Mouse (Mus musculus) frontal cortex, postnatal 36 days (tissue): Measurements from ENCODE around the gene Pak4.
"Not testable (repeated sequence)": the region's sequence is repeated elsewhere in the genome, so short reads cannot be mapped to it uniquely, and the experiment has no call there.

Source experiments
- DNase-seq, 2 experiments: peaks; one replicate each; pipeline ENCODE4 v3.0.0; 2022; ENCODE audit warnings: low spot score in 2 of 2

Pak4 gene

DNA sequence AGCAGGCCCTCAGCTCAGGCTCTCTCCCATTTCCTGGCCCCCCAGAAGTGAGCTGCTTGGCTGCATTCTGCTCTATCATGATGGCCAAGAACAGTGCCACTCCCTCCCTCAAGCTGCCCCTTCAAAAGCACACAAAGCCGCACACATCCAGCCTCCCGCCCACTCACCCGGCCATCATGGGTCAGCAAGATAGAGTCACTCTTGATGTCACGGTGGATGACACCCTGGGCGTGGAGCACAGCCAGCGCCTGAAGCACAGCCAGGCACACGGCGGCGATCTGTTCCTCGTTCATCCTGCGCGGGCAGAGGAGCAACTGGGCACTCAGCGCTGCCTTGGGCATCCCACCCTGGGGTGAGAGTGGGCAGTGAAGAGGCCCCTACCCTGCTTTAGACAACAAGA lies 35.6 kb downstream of the Pak4 start:
- DNase-seq = no peak

- DNase-seq = no peak
Observed at GRCm38 (mm10) chr7:28561967-28562366, 36.0 kb downstream of the Pak4 start.

DNA sequence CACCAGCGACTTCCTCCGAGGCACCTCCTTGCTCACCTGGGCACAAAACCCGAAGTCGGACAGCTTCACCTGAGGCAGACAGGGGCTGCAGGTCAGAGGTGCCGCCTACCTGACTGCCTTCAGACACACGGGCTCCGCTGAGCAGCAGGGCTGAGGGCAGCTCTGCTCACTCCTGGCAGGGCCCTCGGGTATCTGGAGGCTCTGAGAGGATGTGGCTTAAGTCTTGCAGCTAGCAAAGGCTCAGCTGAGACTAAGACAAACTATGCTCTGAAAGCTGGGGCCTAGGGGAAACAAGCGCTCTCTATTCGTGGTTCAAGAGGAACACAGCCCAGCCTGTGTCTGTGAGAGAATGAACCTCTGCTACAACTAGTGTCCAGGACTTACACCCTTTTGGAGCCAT lies 37.1 kb downstream of the Pak4 start:
- no peak for DNase-seq

DNA sequence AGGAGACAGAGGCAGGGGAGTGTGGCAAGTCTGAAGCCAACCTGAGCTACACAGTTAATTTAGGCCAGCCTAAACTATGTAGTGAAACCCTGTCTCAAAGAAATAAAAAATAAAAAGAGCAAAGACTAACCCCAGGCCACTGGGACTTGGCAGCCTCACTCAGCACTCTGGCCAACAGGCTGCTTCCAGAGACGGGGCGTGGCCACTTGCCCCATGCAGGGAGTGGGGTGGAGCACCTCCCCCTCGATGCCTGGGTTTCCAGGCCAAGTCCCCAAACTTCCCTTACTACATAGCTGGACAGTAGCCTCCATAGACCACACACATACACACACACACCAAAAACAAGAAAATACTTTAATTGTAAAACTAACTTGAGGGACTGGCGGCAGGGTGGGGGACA lies 39.5 kb downstream of the Pak4 start:
- DNase-seq = no peak

GRCm38 (mm10) chr7:28557708-28558107 lies 40.3 kb downstream of the Pak4 start:
- DNase-seq = no peak

DNA sequence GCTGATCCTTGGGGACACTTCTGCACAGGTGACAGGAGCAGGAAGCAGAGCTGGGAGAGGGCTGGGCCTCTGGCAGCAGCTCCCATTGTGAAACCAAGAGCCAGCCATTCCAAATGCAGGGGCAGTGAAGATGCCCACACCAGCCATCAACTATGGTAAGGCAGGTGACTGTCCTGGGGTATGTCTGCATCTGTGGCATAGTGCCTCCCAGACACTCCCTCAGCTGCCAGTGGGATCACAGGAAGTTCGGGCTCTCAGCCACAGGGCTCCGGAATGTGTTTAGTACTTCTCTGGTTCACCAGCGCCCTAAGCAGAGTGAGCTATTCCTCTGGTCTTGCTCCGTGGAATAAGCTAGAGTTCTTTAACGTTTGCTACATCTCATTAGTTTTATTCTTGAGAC lies 40.9 kb downstream of the Pak4 start:
- DNase-seq = no peak

- no peak for DNase-seq
Observed at GRCm38 (mm10) chr7:28555939-28556535, 41.9 kb downstream of the Pak4 start.

GRCm38 (mm10) chr7:28553076-28553475 lies 44.9 kb downstream of the Pak4 start:
- no peak for DNase-seq

DNA sequence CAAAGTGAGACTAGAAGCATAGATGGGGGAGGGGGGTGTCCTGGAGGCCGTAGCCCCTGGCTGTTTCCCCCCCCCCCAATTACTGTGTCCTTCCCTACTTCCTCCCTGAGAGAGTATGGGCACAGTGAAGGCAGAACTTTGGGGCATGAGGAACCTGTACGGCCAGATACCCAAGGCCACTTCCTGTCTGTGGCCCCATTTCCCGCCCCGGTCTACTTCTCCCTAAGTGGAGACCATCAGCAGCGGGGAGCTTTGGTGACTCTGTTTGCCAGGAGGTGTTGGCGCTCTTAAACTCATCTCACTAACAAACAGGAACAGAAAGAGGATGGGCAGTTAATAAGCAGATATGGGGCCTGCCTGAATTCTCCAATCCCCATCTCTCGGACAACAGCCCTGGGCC lies 50.4 kb downstream of the Pak4 start:
- DNase-seq = no peak

GRCm38 (mm10) chr7:28547154-28547553 lies 50.8 kb downstream of the Pak4 start, which contains the start of gene Nccrp1:
TSS of gene Nccrp1 (minus strand) at chr7:28547254.
- no peak for DNase-seq

GRCm38 (mm10) chr7:28546649-28547048 lies 51.3 kb downstream of the Pak4 start:
- DNase-seq = no peak

GRCm38 (mm10) chr7:28545891-28546210 lies 52.1 kb downstream of the Pak4 start:
- DNase-seq = no peak

GRCm38 (mm10) chr7:28545048-28545890 lies 52.7 kb downstream of the Pak4 start:
- no peak for DNase-seq

GRCm38 (mm10) chr7:28544051-28544601 lies 53.9 kb downstream of the Pak4 start:
- DNase-seq = no peak

GRCm38 (mm10) chr7:28540526-28540925 lies 57.5 kb downstream of the Pak4 start, which contains the start of gene Sycn:
TSS of gene Sycn (plus strand) at chr7:28540885.
- no peak for DNase-seq

DNA sequence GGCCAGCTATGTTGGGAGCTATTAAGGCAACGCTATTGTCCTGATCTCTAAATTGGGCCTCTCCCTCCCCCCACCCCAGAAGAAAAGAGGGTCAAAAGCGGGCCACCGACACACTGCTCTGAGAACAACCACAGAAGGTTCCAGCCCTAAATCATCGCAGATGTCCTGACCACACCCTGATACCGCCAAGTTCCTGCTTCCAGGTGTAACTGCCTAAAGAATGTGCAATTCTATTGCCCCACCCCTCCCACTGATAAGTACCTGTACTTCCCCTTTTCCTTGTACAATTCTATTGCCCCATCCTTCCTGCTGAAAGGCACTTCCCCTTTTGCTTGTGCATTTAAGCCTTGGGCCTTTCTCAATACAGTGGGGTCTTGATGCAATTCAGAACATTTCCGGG lies 59.1 kb downstream of the Pak4 start:
- not testable (repeated sequence) for DNase-seq

GRCm38 (mm10) chr7:28532005-28532404 lies 66.0 kb downstream of the Pak4 start:
- DNase-seq = no peak

- DNase-seq = peak; percentile 56 to 65
Observed at GRCm38 (mm10) chr7:28527922-28528719, 69.9 kb downstream of the Pak4 start.

GRCm38 (mm10) chr7:28522536-28522935 lies 75.4 kb downstream of the Pak4 start, which contains the start of gene Ifnl3:
TSS of gene Ifnl3 (plus strand) at chr7:28522836.
- not testable (repeated sequence) for DNase-seq

DNA sequence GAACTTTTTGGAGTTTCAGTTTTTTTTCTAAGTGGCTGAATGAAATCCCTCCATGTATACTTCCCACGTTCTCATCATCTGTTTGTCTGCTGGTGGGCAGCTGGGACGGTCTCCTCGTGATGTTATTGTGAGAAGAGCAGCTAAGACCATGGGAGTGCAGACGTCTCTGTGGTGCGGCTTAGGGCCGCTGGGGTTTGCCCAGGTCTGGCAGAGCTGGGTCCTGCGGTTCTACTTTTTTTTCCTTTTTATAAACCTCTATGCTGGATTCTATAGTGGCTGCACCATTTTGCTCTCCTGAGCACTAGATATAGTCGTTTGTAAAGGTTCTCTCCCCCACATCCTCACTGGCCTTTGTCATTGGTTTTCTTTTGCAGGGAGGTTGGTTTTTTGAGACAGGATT lies 86.5 kb downstream of the Pak4 start:
- no peak for DNase-seq

- not testable (repeated sequence) for DNase-seq
Observed at GRCm38 (mm10) chr7:28510405-28510974, 87.5 kb downstream of the Pak4 start, which contains the start of gene Ifnl2. TSS of gene Ifnl2 (minus strand) at chr7:28510455.

- not testable (repeated sequence) for DNase-seq
Observed at GRCm38 (mm10) chr7:28509121-28509520, 88.9 kb downstream of the Pak4 start.
